Mouse (Mus musculus): ENCODE measurements around the gene Cct4.
A peak's percentile ranks its signal among the peaks of the same experiment; 100 is the strongest.

Cct4 gene

GRCm38 (mm10) chr11:22990393-22991126 is at the start of gene Cct4:
Gene Cct4, plus strand, starts transcription at chr11:22990519.
- peak; percentile 96 for DNase-seq (ENCODE audit: low spot score in 2 of 2)

- DNase-seq (ENCODE audit: low spot score in 2 of 2): no peak
These were observed 41.2 kb upstream of the Cct4 start for GRCm38 (mm10) chr11:22949101-22949500.

DNA sequence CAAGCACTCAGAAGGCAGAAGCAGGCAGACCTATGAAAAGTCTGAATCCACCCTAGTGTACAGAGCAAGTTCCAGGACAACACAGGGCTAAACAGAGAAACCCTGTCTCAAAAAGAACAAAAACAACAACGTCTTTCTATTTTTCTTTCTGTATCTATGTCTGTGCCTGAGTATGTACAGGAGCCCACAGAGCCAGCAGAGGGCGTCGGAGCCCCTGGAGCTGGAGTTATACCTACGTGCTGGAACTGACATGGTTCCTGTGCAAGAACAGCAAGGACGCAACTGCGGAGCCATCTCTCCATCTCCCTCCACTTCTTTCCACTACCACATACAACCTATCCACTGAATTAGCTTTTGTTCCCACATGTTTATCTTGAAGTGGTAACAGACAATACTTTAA is 40.2 kb upstream of the Cct4 start:
- no peak for DNase-seq (ENCODE audit: low spot score in 2 of 2)

GRCm38 (mm10) chr11:22952668-22953067 is 37.7 kb upstream of the Cct4 start:
- no peak for DNase-seq (ENCODE audit: low spot score in 2 of 2)

DNA sequence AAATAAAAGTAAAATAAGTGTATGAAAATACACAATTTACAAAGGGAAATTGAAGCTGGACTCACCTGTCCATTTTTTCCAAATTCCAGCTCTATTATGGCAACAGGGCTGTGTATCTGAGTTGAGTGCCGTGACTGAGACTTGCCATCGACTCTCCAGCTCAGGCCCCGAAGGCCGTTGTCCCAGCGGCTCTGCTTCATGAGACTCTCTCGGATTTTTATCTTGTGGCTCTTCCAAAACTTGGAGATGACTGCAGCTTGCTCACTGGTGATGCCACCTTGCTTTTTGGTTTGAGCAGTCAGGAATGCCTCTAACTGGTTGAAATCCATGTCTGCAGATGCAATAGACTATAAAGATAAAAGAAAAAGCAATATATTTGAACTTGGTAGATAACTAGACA is 34.0 kb upstream of the Cct4 start:
- no peak for DNase-seq (ENCODE audit: low spot score in 2 of 2)

- DNase-seq (ENCODE audit: low spot score in 2 of 2): peak in 1 of 2 experiments; percentile 62
These were observed 33.5 kb upstream of the Cct4 start for GRCm38 (mm10) chr11:22956830-22957229.

GRCm38 (mm10) chr11:22957791-22958374 is 32.4 kb upstream of the Cct4 start:
- no peak for DNase-seq (ENCODE audit: low spot score in 2 of 2)

DNA sequence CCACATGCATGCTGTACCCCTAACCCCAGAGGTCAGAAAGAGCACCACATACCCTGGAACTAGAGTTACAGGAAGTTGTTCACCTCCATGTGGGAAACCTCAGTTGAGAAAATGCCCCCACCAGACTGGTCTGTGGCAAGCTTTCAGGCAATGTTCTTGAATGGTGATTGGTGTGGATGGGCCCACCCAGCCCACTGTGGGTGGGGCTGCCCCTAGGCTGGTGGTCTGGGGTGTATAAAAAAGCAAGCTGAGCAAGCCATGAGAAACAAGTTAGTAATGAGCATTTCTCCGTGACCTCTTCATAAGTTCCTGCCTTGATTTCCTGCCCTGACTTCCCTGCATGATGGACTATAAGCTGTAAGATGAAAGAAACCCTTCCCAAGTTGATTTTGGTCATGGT is 28.2 kb upstream of the Cct4 start:
- DNase-seq (ENCODE audit: low spot score in 2 of 2): no peak

DNA sequence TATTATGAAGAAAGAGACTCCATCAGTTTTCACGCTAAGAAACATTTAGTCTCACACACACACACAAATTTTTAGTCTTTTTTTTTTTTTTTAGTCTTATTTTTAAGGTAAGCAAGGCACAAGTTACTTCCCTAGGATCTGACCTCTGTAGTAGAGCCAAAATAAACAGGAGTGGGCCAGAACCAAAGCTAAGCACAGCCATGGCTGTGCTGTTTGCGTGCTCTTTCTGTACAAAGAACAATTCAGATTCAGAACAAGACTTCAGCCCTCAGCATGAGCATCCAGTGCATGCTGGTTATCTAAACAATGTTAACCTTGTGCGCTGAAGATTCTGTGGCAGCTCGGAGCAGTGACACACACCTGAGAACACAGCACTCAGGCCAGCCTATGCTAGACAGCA is 25.9 kb upstream of the Cct4 start:
- DNase-seq (ENCODE audit: low spot score in 2 of 2): no peak

- no peak for DNase-seq (ENCODE audit: low spot score in 2 of 2)
These were observed 24.8 kb upstream of the Cct4 start for GRCm38 (mm10) chr11:22965503-22965902.

DNA sequence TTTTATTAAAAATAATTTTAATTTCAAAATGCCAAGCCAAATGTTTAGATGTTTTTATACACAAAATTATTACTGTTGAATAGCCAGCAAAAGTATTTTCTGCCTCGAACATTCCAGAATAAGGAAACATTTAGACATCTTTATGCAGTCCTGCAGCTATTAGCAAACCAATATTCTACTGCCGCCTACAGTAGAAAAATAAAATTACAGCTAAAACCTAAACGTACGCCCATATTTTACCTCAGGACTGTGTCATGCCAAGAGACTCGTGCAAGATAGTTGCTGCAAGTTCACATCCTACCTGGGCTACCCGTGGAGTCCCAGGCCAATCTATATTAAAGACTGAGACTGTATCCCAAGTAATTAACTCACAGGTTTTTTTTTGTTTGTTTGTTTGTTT is 20.8 kb upstream of the Cct4 start:
- no peak for DNase-seq (ENCODE audit: low spot score in 2 of 2)

DNA sequence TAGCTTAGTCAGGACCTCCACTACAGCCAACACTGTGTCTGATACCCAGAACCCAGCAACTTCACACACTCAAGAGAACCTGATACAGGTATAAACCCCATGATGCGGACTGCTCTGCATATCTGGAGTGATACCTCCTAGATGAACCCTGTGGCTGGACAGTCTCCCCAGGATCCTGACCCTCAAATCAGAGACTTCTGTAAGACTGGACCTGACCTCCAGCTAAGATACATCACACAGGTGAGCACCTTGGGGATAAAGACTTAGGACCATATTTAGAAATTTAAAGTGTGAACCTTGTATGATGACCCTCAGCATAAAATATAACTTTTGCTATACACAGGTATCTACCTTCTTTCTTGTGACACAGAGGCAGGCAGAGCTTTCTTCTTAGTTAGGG is 19.8 kb upstream of the Cct4 start:
- DNase-seq (ENCODE audit: low spot score in 2 of 2): no peak

DNA sequence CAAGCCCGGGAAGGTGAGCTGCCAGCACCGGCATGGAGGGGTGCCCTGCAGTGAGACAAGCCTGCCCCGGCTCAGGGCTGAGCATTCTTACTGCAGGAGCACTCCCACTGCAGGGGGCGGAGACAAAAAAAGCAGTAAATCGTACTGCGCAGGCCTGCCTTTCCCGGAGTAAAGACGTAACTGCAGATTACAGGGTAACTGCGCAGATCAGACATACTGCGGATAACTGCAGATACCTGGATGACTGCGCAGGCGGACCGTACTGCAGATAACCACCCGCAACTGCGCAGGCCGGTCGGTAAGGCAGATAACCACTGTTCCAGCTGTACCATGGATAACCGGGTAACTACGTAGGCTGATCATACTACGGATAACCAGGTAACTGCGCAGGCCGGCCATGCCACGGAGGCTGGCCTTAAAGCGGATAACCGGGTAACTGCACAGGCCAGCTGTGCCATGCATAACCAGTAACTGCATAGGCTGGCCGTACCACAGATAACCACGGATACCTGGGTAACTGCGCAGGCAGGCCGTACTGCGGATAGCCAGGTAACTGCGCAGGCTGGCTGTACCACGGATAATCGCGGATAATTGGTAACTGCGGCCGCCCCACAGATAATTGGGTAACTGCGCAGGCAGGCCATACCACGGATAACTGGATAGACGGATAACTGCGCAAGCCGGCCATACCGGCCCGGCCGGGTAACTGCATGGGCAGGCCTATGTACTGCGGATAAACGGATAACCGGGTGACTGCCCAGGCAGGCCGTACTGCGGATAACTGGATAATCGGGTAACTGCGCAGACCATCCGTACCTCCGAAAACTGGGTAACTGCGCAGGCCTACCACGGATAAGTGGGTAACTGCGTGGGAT is 18.2 kb upstream of the Cct4 start, which contains the start of gene Zrsr1:
Gene Zrsr1 (plus strand): TSS at position 171 of the 875 bp plus-strand sequence.
- peak; percentile 77 to 87 for DNase-seq (ENCODE audit: low spot score in 2 of 2)

DNA sequence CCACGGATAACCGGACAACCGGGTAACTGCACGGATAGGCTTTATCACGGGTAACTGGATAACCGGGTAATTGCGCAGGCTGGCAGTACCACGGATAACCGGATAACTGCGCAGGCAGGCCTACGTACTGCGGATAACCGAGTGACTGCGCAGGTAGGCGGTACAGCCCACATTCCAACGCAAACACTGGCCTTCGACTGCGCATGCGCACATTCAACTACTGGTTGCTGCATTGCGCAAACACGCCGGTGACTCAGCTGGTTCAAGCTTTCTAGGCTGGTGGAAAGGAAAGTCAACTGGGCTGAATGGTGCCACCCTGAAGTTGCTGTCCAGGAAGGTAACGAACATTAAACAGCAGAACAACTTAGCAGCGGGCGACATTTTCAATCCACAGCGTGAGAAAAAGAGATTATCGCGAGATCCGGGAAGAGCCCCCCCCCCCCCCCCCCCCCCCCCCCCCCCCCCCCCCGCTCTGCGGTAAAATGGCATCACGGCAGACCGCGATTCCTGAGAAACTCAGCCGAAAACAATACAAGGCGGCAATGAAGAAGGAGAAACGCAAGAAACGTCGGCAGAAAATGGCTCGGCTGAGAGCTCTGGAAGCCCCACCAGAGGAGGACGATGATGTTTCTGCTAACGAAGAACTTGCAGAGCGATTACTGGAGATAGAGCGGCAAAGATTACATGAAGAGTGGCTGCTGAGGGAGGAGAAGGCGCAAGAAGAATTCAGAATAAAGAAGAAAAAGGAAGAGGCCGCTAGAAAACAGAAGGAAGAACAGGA is 17.4 kb upstream of the Cct4 start:
- peak; percentile 90 to 91 for DNase-seq (ENCODE audit: low spot score in 2 of 2)

DNA sequence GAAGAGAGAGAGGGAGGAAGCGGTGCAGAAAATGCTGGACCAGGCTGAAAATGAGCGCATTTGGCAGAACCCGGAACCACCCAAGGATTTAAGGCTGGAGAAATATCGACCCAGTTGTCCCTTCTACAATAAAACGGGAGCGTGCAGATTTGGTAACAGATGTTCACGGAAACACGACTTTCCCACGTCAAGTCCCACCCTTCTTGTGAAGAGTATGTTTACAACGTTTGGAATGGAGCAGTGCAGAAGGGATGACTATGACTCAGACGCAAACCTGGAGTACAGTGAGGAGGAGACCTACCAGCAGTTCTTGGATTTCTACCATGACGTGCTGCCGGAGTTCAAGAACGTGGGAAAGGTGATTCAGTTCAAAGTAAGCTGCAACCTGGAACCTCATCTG is 16.7 kb upstream of the Cct4 start:
- no peak for DNase-seq (ENCODE audit: low spot score in 2 of 2)

- DNase-seq (ENCODE audit: low spot score in 2 of 2): no peak
These were observed 12.1 kb upstream of the Cct4 start for GRCm38 (mm10) chr11:22978215-22978614.

DNA sequence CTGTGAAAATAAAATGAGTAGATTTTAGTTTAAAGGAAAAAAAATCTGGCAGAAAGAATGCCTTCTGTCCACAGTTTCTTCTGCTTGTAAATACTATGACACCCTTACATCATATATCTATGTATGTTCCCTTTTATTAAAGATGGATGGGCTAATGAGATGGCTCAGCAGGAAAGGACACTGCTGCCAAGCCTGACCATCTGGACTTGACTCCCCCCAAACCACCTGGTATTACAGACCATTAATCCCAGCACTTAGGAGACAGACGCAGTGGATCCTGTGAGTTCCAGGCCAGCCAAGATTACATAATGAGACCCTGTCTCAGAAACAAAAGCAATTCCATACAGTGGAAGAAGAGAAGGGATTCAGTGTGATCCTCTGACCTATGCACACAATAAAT is 11.6 kb upstream of the Cct4 start:
- DNase-seq (ENCODE audit: low spot score in 2 of 2): no peak

- no peak for DNase-seq (ENCODE audit: low spot score in 2 of 2)
These were observed 11.1 kb upstream of the Cct4 start for GRCm38 (mm10) chr11:22979221-22979620.

DNA sequence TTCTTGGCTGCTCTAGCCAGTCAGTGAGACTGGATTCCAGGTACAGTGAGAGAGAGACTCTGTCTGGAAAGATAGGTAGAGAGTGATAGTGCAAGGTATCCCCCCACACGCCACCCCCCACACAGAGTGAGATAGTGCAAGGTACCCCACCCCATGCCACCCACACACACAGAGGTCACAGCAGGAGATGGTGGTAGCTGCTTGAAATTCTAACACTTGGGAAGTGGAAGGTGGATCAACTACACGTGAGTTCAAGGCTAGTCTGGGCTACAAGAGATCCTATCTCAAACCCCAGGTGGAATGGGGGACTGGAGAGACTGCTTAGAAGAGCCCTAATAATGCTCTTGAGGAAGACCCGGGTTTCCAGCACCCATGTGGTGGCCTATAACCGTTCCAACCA is 9.3 kb upstream of the Cct4 start:
- DNase-seq (ENCODE audit: low spot score in 2 of 2): no peak

DNA sequence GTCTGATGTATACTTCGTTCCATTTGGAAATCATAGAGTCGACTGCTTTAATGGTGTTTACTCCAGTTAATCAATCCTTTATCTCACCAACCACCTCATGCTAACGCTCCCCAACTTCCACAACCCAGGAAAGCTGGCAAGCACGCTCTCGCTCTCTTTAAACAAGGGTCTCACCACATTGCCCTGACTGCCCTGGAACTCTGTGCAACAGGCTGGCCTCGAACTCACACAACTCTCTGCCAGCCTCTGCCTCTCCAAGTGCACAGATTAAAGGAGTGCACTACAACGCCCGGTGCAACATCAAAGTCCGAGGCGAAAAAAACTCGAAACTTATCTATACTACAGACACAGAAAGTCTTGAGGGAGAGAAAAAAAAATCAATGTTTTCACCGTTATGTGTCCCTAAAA is 8.8 kb upstream of the Cct4 start:
- DNase-seq (ENCODE audit: low spot score in 2 of 2): peak in 1 of 2 experiments; percentile 50

GRCm38 (mm10) chr11:22981984-22982757 is 8.1 kb upstream of the Cct4 start, which contains the start of the genes Gm28048 and Commd1:
Gene Gm28048, minus strand, starts transcription at chr11:22982090.
Gene Commd1, minus strand, starts transcription at chr11:22982382.
- DNase-seq (ENCODE audit: low spot score in 2 of 2): peak; percentile 97 to 98
